Mouse (Mus musculus) forebrain, embryonic 12.5 days (tissue): ENCODE results near the gene Gpd2. TPM values are rescaled to one million over a fixed set of nuclear protein-coding genes. Genes with fewer than 3 reads are reported as not detected.

ENCODE experiments used
- ATAC-seq: fragments of 200-750 bp; cut with Nextera tagmentation; 2 replicates; pipeline ENCODE4 v1.8.0; 2017; ENCODE audit warnings: moderate TSS enrichment; ENCODE audit not compliant: low FRiP score
- H3K27ac ChIP-seq: fragments of 300-500 bp; sonication (generic); 2 replicates; pipeline ENCODE4 v1.5.1; 2016; ENCODE audit warnings: mild to moderate bottlenecking
- H3K27me3 ChIP-seq: fragments of 300-500 bp; sonication (generic); 2 replicates; pipeline ENCODE4 v1.6.1; 2016; ENCODE audit warnings: mild to moderate bottlenecking
- H3K36me3 ChIP-seq: fragments of 300-500 bp; sonication (generic); replicated peaks from 2 replicates; pipeline ENCODE4 v1.6.1; 2016; ENCODE audit warnings: mild to moderate bottlenecking
- H3K4me1 ChIP-seq: fragments of 300-500 bp; sonication (generic); 2 replicates; pipeline ENCODE4 v1.6.1; 2016
- H3K4me2 ChIP-seq: fragments of 300-500 bp; sonication (generic); 2 replicates; pipeline ENCODE4 v1.6.1; 2016; ENCODE audit warnings: mild to moderate bottlenecking, moderate library complexity
- H3K4me3 ChIP-seq: fragments of 300-500 bp; sonication (generic); replicated peaks from 2 replicates; pipeline ENCODE4 v1.5.1; 2016; ENCODE audit warnings: mild to moderate bottlenecking
- H3K9ac ChIP-seq: fragments of 300-500 bp; sonication (generic); 2 replicates; pipeline ENCODE4 v1.6.1; 2016; ENCODE audit warnings: mild to moderate bottlenecking
- H3K9me3 ChIP-seq: fragments of 300-500 bp; sonication (generic); 2 replicates; pipeline ENCODE4 v1.6.1; 2016
- WGBS: fragments of 180-500 bp; shearing (Covaris S2); methylation state at CpG from one replicate; pipeline ENCODE4 v1.1.7; 2016; 5-methylcytosine and 5-hydroxymethylcytosine counted together
- polyA plus RNA-seq: library from polyadenylated mRNA; unstranded; fragments of >200 nt; fragmentation: Nextera tagmentation; extraction: Ambion mirVana; gene quantifications from 2 replicates; pipeline ENCODE4 v1.2.1, GENCODE M21; 2016

The Gpd2 gene
- polyA plus RNA-seq, 1 experiment from 2014 or later, result 23.1 TPM

GRCm38 (mm10) chr2:57232328-57232727, 5.1 kb upstream of the Gpd2 start:
- no peak overlapping the region for H3K4me2 ChIP-seq
- H3K27me3 ChIP-seq, result no peaks in the 10 kb centered on the region; the same call in 1 of the 2 replicates
- H3K4me3 ChIP-seq, result no peak overlapping the region
- peaks cover 4% of the 10 kb centered on the region for H3K4me1 ChIP-seq
- no peaks in the 10 kb centered on the region for H3K9me3 ChIP-seq
- ATAC-seq, result no peak
- 91% methylated on average over 8 of the region's 8 CpGs for WGBS
- no peak overlapping the region for H3K27ac ChIP-seq
- H3K9ac ChIP-seq, result no peak overlapping the region
- no peaks in the 10 kb centered on the region for H3K36me3 ChIP-seq

- H3K36me3 ChIP-seq, result no peaks in the 10 kb centered on the region
- H3K4me3 ChIP-seq, result no peak overlapping the region
- ATAC-seq, result no peak
- H3K4me1 ChIP-seq, result peaks cover 13% of the 10 kb centered on the region
- H3K27ac ChIP-seq, result no peak overlapping the region
- WGBS, result 90% methylated on average over 2 of the region's 2 CpGs
- no peak overlapping the region for H3K4me2 ChIP-seq
- H3K9ac ChIP-seq, result no peak overlapping the region
- H3K27me3 ChIP-seq, result no peaks in the 10 kb centered on the region; the same call in 1 of the 2 replicates
- H3K9me3 ChIP-seq, result no peaks in the 10 kb centered on the region
These were observed 1.2 kb upstream of the Gpd2 start for GRCm38 (mm10) chr2:57236246-57236645.

- H3K27ac ChIP-seq, result no peak overlapping the region
- H3K4me1 ChIP-seq, result peaks cover 13% of the 10 kb centered on the region
- H3K4me2 ChIP-seq, result peak overlapping the region; percentile 94
These were observed 409 bp upstream of the Gpd2 start for GRCm38 (mm10) chr2:57237026-57237425.

GRCm38 (mm10) chr2:57237920-57238613, 632 bp downstream of the Gpd2 start:
- Histone ChIP-seq H3K4me3 (peak overlapping the region; percentile 71), H3K9me3 (no peaks in the 10 kb centered on the region), H3K27ac (peak overlapping the region; percentile 61), H3K27me3 (no peaks in the 10 kb centered on the region), H3K9ac (peak overlapping the region; percentile 72), H3K4me2 (peak overlapping the region; percentile 94), H3K36me3 (no peaks in the 10 kb centered on the region), H3K4me1 (peaks cover 13% of the 10 kb centered on the region)
- peak; percentile 76 for ATAC-seq
- WGBS, result under 1% methylated on average over 69 of the region's 69 CpGs

More at GRCm38 (mm10) chr2:57237026-57237425, 409 bp upstream of the Gpd2 start:
- Histone ChIP-seq H3K27me3 (no peaks in the 10 kb centered on the region; the same call in 1 of the 2 replicates), H3K4me3 (no peak overlapping the region), H3K9ac (no peak overlapping the region), H3K9me3 (no peaks in the 10 kb centered on the region), H3K36me3 (no peaks in the 10 kb centered on the region)
- whole genome bisulfite sequencing, result 45% methylated on average over 6 of the region's 6 CpGs
- ATAC-seq, result no peak

- H3K36me3 ChIP-seq, result no peaks in the 10 kb centered on the region
- H3K4me2 ChIP-seq, result peak overlapping the region; percentile 94
- peaks cover 13% of the 10 kb centered on the region for H3K4me1 ChIP-seq
- peak; percentile 13; the same call in 1 of the 2 replicates for ATAC-seq
- no peaks in the 10 kb centered on the region for H3K9me3 ChIP-seq
- peak overlapping the region; percentile 71 for H3K4me3 ChIP-seq
- 2% methylated on average over 17 of the region's 17 CpGs for WGBS
- H3K9ac ChIP-seq, result peak overlapping the region; percentile 72
- no peaks in the 10 kb centered on the region for H3K27me3 ChIP-seq
- H3K27ac ChIP-seq, result 0 out of 2 replicates have a peak overlapping the region, but pooled peaks have one; percentile 61
These were observed 1.3 kb downstream of the Gpd2 start for GRCm38 (mm10) chr2:57238614-57239165.

- 13% methylated on average over 2 of the region's 2 CpGs for WGBS
- no peak overlapping the region for H3K9ac ChIP-seq
- no peak for ATAC-seq
These were observed 1.9 kb downstream of the Gpd2 start for GRCm38 (mm10) chr2:57239356-57239755.

GRCm38 (mm10) chr2:57243987-57244386, 6.6 kb downstream of the Gpd2 start:
- Histone ChIP-seq H3K27me3 (no peaks in the 10 kb centered on the region), H3K27ac (no peak overlapping the region), H3K4me2 (no peak overlapping the region), H3K4me1 (no peaks in the 10 kb centered on the region), H3K36me3 (no peaks in the 10 kb centered on the region), H3K4me3 (no peak overlapping the region), H3K9me3 (no peaks in the 10 kb centered on the region), H3K9ac (no peak overlapping the region)
- 57% methylated on average over 5 of the region's 5 CpGs for WGBS
- no peak for ATAC-seq

More at GRCm38 (mm10) chr2:57239356-57239755, 1.9 kb downstream of the Gpd2 start:
- H3K27ac ChIP-seq, result no peak overlapping the region
- no peak overlapping the region for H3K4me3 ChIP-seq
- no peaks in the 10 kb centered on the region for H3K36me3 ChIP-seq
- H3K4me2 ChIP-seq, result peak overlapping the region; percentile 94; the same call in 1 of the 2 replicates
- no peaks in the 10 kb centered on the region for H3K9me3 ChIP-seq
- peaks cover 13% of the 10 kb centered on the region for H3K4me1 ChIP-seq
- H3K27me3 ChIP-seq, result no peaks in the 10 kb centered on the region

GRCm38 (mm10) chr2:57245721-57246328, 8.4 kb downstream of the Gpd2 start:
- no peak overlapping the region for H3K4me2 ChIP-seq
- H3K9ac ChIP-seq, result no peak overlapping the region
- no peak for ATAC-seq
- H3K4me3 ChIP-seq, result no peak overlapping the region
- WGBS, result 91% methylated on average over 6 of the region's 6 CpGs
- H3K27me3 ChIP-seq, result no peaks in the 10 kb centered on the region
- no peaks in the 10 kb centered on the region for H3K36me3 ChIP-seq
- no peaks in the 10 kb centered on the region for H3K4me1 ChIP-seq
- H3K9me3 ChIP-seq, result no peaks in the 10 kb centered on the region
- no peak overlapping the region for H3K27ac ChIP-seq

- H3K36me3 ChIP-seq, result no peaks in the 10 kb centered on the region
- H3K4me1 ChIP-seq, result no peaks in the 10 kb centered on the region
- no peaks in the 10 kb centered on the region for H3K27me3 ChIP-seq
- H3K4me2 ChIP-seq, result no peak overlapping the region
- no peak for ATAC-seq
- no peak overlapping the region for H3K4me3 ChIP-seq
- no peak overlapping the region for H3K27ac ChIP-seq
- H3K9ac ChIP-seq, result no peak overlapping the region
- WGBS, result 95% methylated on average over 3 of the region's 3 CpGs
- H3K9me3 ChIP-seq, result no peaks in the 10 kb centered on the region
These were observed 12.7 kb downstream of the Gpd2 start for GRCm38 (mm10) chr2:57250113-57250512.

- H3K4me3 ChIP-seq, result no peak overlapping the region
- H3K9me3 ChIP-seq, result no peaks in the 10 kb centered on the region
- no peaks in the 10 kb centered on the region for H3K36me3 ChIP-seq
- ATAC-seq, result no peak
- no peak overlapping the region for H3K9ac ChIP-seq
- 92% methylated on average over 13 of the region's 13 CpGs for WGBS
- no peak overlapping the region for H3K27ac ChIP-seq
- H3K4me2 ChIP-seq, result no peak overlapping the region
- peaks cover 9% of the 10 kb centered on the region for H3K4me1 ChIP-seq
- H3K27me3 ChIP-seq, result no peaks in the 10 kb centered on the region
These were observed 14.3 kb downstream of the Gpd2 start for GRCm38 (mm10) chr2:57251636-57252317.

GRCm38 (mm10) chr2:57252542-57253301, 15.3 kb downstream of the Gpd2 start:
- Histone ChIP-seq H3K9ac (no peak overlapping the region), H3K36me3 (no peaks in the 10 kb centered on the region), H3K4me1 (peaks cover 9% of the 10 kb centered on the region), H3K4me3 (no peak overlapping the region), H3K27me3 (no peaks in the 10 kb centered on the region), H3K4me2 (no peak overlapping the region), H3K9me3 (no peaks in the 10 kb centered on the region), H3K27ac (no peak overlapping the region)
- WGBS, result 79% methylated on average over 10 of the region's 10 CpGs
- no peak for ATAC-seq
